Mouse (Mus musculus): Measurements from ENCODE around the gene Entpd2. TPM values are rescaled to one million over a fixed set of nuclear protein-coding genes. Genes with fewer than 3 reads are reported as not detected.

The Entpd2 gene
- polyA plus RNA-seq (2015; fragmentation: Nextera tagmentation; extraction: Ambion mirVana), result 2.6 and 3.6 TPM in 2 replicates

GRCm38 (mm10) chr2:25395721-25396596 lies at the start of gene Entpd2:
Entpd2 (plus strand) TSS chr2:25395874.
- 1% methylated on average over 57 of the region's 57 CpGs for WGBS
- Histone ChIP-seq H3K4me2 (peak within 1 kb of the TSS; percentile 61), H3K9ac (peak within 1 kb of the TSS; percentile 64), H3K9me3 (no peaks in the 10 kb centered on the region), H3K36me3 (no peaks in the 10 kb centered on the region), H3K4me1 (replicated peaks) (peaks cover 32% of the 10 kb centered on the region), H3K27ac (no peak within 1 kb of the TSS), H3K27me3 (peaks cover 88% of the 10 kb centered on the region), H3K4me3 (peak within 1 kb of the TSS; percentile 36)
- ATAC-seq (ENCODE audit: low FRiP score), result no peak

GRCm38 (mm10) chr2:25348162-25348561 lies 47.5 kb upstream of the Entpd2 start:
- WGBS, result 92% methylated on average over 7 of the region's 7 CpGs
- no peak overlapping the region for H3K4me3 ChIP-seq
- ATAC-seq (ENCODE audit: low FRiP score), result no peak
- H3K36me3 ChIP-seq, result peaks cover 98% of the 10 kb centered on the region
- no peak overlapping the region for H3K4me2 ChIP-seq
- no peak overlapping the region for H3K27ac ChIP-seq
- H3K4me1 ChIP-seq (replicated peaks), result no peaks in the 10 kb centered on the region
- H3K9ac ChIP-seq, result no peak overlapping the region
- no peaks in the 10 kb centered on the region for H3K9me3 ChIP-seq
- no peaks in the 10 kb centered on the region for H3K27me3 ChIP-seq

GRCm38 (mm10) chr2:25349499-25349898 lies 46.2 kb upstream of the Entpd2 start:
- no peak for ATAC-seq (ENCODE audit: low FRiP score)
- Histone ChIP-seq H3K4me3 (no peak overlapping the region), H3K4me2 (no peak overlapping the region), H3K9me3 (no peaks in the 10 kb centered on the region), H3K27ac (no peak overlapping the region), H3K9ac (no peak overlapping the region), H3K4me1 (replicated peaks) (0 out of 2 replicates have a peak, but pooled peaks cover 3% of the 10 kb centered on the region), H3K27me3 (no peaks in the 10 kb centered on the region), H3K36me3 (peaks cover 96% of the 10 kb centered on the region)
- 94% methylated on average over 4 of the region's 4 CpGs for WGBS

- 91% methylated on average over 3 of the region's 3 CpGs for WGBS
- no peak for ATAC-seq (ENCODE audit: low FRiP score)
- Histone ChIP-seq H3K9ac (no peak overlapping the region), H3K4me2 (no peak overlapping the region), H3K9me3 (no peaks in the 10 kb centered on the region), H3K4me3 (no peak overlapping the region), H3K27ac (no peak overlapping the region), H3K27me3 (no peaks in the 10 kb centered on the region), H3K4me1 (replicated peaks) (peaks cover 15% of the 10 kb centered on the region), H3K36me3 (peaks cover 84% of the 10 kb centered on the region)
These were observed 45.0 kb upstream of the Entpd2 start for GRCm38 (mm10) chr2:25350701-25351100.

- Histone ChIP-seq H3K27ac (no peak overlapping the region), H3K27me3 (no peaks in the 10 kb centered on the region), H3K4me3 (no peak overlapping the region), H3K36me3 (peaks cover 51% of the 10 kb centered on the region), H3K4me2 (no peak overlapping the region), H3K9ac (no peak overlapping the region), H3K9me3 (no peaks in the 10 kb centered on the region), H3K4me1 (replicated peaks) (peaks cover 28% of the 10 kb centered on the region)
- WGBS, result 89% methylated on average over 6 of the region's 6 CpGs
- no peak for ATAC-seq (ENCODE audit: low FRiP score)
These were observed 41.5 kb upstream of the Entpd2 start for GRCm38 (mm10) chr2:25354211-25354610.

GRCm38 (mm10) chr2:25355419-25356066 lies 40.1 kb upstream of the Entpd2 start:
- Histone ChIP-seq H3K9ac (peak overlapping the region; percentile 77), H3K36me3 (peaks cover 38% of the 10 kb centered on the region), H3K27ac (no peak overlapping the region), H3K9me3 (no peaks in the 10 kb centered on the region), H3K4me2 (peak overlapping the region; percentile 77), H3K27me3 (no peaks in the 10 kb centered on the region), H3K4me3 (peak overlapping the region; percentile 53), H3K4me1 (replicated peaks) (peaks cover 28% of the 10 kb centered on the region)
- 38% methylated on average over 18 of the region's 18 CpGs for WGBS
- peak; percentile 43; the same call in 1 of the 2 replicates for ATAC-seq (ENCODE audit: low FRiP score)

GRCm38 (mm10) chr2:25356208-25357079 lies 39.2 kb upstream of the Entpd2 start, which contains the start of gene Dpp7:
Dpp7 (minus strand) TSS chr2:25356359.
- no peaks in the 10 kb centered on the region for H3K27me3 ChIP-seq
- WGBS, result 8% methylated on average over 13 of the region's 13 CpGs
- peak within 1 kb of the TSS; percentile 77 for H3K4me2 ChIP-seq
- peaks cover 29% of the 10 kb centered on the region for H3K36me3 ChIP-seq
- H3K9me3 ChIP-seq, result no peaks in the 10 kb centered on the region
- peaks cover 28% of the 10 kb centered on the region for H3K4me1 ChIP-seq (replicated peaks)
- H3K27ac ChIP-seq, result no peak within 1 kb of the TSS
- H3K9ac ChIP-seq, result peak within 1 kb of the TSS; percentile 77
- peak; percentile 76 for ATAC-seq (ENCODE audit: low FRiP score)
- peak within 1 kb of the TSS; percentile 53 for H3K4me3 ChIP-seq

- no peaks in the 10 kb centered on the region for H3K9me3 ChIP-seq
- no peak overlapping the region for H3K27ac ChIP-seq
- WGBS, result 81% methylated on average over 4 of the region's 4 CpGs
These were observed 35.8 kb upstream of the Entpd2 start for GRCm38 (mm10) chr2:25359848-25360247.

GRCm38 (mm10) chr2:25363478-25364178 lies 32.0 kb upstream of the Entpd2 start:
- H3K27me3 ChIP-seq, result peaks cover 56% of the 10 kb centered on the region
- no peaks in the 10 kb centered on the region for H3K36me3 ChIP-seq
- no peaks in the 10 kb centered on the region for H3K9me3 ChIP-seq
- H3K9ac ChIP-seq, result no peak overlapping the region
- H3K4me3 ChIP-seq, result no peak overlapping the region
- 68% methylated on average over 13 of the region's 13 CpGs for WGBS
- H3K4me1 ChIP-seq (replicated peaks), result peaks cover 12% of the 10 kb centered on the region
- no peak overlapping the region for H3K4me2 ChIP-seq
- no peak for ATAC-seq (ENCODE audit: low FRiP score)
- no peak overlapping the region for H3K27ac ChIP-seq

More at GRCm38 (mm10) chr2:25359848-25360247, 35.8 kb upstream of the Entpd2 start:
- Histone ChIP-seq H3K9ac (no peak overlapping the region), H3K4me2 (no peak overlapping the region), H3K36me3 (no peaks in the 10 kb centered on the region), H3K4me1 (replicated peaks) (peaks cover 24% of the 10 kb centered on the region), H3K27me3 (peaks cover 24% of the 10 kb centered on the region), H3K4me3 (no peak overlapping the region)
- no peak for ATAC-seq (ENCODE audit: low FRiP score)

GRCm38 (mm10) chr2:25364313-25364712 lies 31.4 kb upstream of the Entpd2 start:
- H3K27ac ChIP-seq, result no peak overlapping the region
- peak overlapping the region; percentile 87; the same call in 1 of the 2 replicates for H3K4me2 ChIP-seq
- WGBS, result 91% methylated on average over 4 of the region's 4 CpGs
- H3K4me1 ChIP-seq (replicated peaks), result peaks cover 12% of the 10 kb centered on the region
- H3K9ac ChIP-seq, result peak overlapping the region; percentile 29; the same call in 1 of the 2 replicates
- no peaks in the 10 kb centered on the region for H3K9me3 ChIP-seq
- no peak for ATAC-seq (ENCODE audit: low FRiP score)
- no peak overlapping the region for H3K4me3 ChIP-seq
- no peaks in the 10 kb centered on the region for H3K36me3 ChIP-seq
- H3K27me3 ChIP-seq, result peaks cover 61% of the 10 kb centered on the region

GRCm38 (mm10) chr2:25364761-25365090 lies 30.9 kb upstream of the Entpd2 start:
- peaks cover 62% of the 10 kb centered on the region for H3K27me3 ChIP-seq
- peak overlapping the region; percentile 50 for H3K4me3 ChIP-seq
- no peaks in the 10 kb centered on the region for H3K36me3 ChIP-seq
- H3K4me2 ChIP-seq, result peak overlapping the region; percentile 87
- no peaks in the 10 kb centered on the region for H3K9me3 ChIP-seq
- no peak overlapping the region for H3K27ac ChIP-seq
- H3K4me1 ChIP-seq (replicated peaks), result peaks cover 12% of the 10 kb centered on the region
- WGBS, result 34% methylated on average over 9 of the region's 9 CpGs
- peak; percentile 33 for ATAC-seq (ENCODE audit: low FRiP score)
- peak overlapping the region; percentile 78 for H3K9ac ChIP-seq
